Mouse (Mus musculus): ENCODE measurements around the gene Clic5.

DNA sequence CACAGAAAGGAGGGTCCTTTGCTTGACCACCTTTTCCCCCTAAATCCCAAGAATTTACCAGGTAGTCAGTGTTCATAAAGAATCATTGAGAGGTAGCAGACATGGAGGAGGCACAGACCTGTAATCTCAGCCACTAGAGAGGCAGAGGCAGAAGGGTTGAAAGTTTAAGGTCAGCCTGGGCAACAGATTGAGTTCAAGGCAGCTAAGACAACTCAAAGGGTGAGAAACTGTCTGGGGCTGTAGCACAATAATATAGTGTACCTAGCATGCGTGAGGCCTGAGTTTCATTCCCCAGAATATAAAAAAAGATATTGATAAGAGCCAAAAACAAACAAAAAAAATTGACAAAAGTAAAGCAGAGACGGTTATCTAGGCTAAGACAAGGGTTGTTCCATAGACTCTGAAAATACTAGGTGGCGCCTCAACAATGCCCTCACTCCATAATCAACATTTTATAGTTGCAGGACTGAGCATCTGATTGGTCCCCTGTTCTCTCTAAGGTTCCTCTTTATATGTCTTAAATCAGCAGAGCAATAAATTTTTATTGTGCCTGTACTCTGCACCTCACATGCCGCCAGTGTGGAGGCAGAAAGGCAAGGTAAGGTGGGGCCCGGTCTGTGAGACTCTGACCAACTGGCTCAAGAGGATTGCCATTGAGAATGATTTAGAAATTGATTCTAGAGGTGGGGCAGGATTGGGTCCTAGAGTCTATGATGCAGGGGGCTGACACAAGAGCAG, 40.1 kb upstream of the Clic5 start:
- TF ChIP-seq POLR2A (IDR thresholded peaks at IDR 0.05; ENCODE audit: borderline replicate concordance, control insufficient read depth, low read depth, low read length) (no peak), CTCF (IDR thresholded peaks at IDR 0.05; ENCODE audit: control insufficient read depth, insufficient read depth, low read length) (no peak)

Data from bone marrow, adult 2 months (tissue).